Mouse (Mus musculus): ENCODE measurements at regions not wholly inside any gene's neighbourhood (a gene's known extent, or its start where the extent isn't known, plus 50 kb on each side); places are given as distances from the start of the nearest gene placed in this dataset.

DNA sequence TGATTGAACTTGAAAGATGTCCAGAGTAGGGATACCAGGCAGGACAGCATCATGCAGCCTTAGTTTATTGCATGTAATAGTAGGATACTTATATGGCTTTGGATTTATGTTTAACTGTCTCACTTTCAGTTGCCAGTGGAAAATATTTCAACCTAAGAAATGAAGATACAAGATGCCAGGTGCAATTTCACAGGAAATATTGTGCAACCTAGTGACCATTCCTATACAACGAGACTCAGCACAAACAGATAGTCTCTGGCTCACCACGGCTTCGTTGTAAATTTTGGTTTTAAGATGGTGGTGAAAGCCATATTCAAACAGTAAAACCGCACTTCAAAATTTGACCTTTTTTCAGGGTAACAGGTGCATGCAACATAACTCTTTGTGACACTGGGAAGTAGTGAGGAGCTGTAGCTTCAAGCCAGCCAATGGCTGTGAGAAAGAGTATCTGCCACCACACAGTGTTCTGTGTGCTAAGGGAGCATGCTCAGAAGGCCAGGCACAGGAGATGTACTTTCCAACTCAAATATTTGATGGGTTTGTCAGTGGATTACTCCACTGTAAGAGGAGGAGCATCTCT is 61.5 kb upstream of the Ednra start:
- no peak for TF ChIP-seq CTCF (IDR thresholded peaks at IDR 0.05; ENCODE audit: low read depth, low read length)
- TF ChIP-seq POLR2A (IDR thresholded peaks at IDR 0.05; ENCODE audit: insufficient read depth, low read length): no peak

Measured in ES-Bruce4 (cell line).